In genomic region chr1:38662616-38663193, GRCm38 (mm10) we compare ENCODE assay signal across 20 mouse cellular contexts. TPM values are rescaled to one million over a fixed set of nuclear protein-coding genes. Genes with fewer than 3 reads are reported as not detected.
DNase-seq lines count a peak whose midpoint lies in the region; ATAC-seq and TF ChIP-seq lines count a peak whose summit lies in the region.
"Had no signal": no experiment of that assay in that cellular context is flagged by ENCODE, and none has a peak within 500 bp of the region (broad histone marks: within the 10 kb centered on the region; RNA-seq: fewer than 3 reads in every experiment).

No protein-coding gene starts in this region.

- DNase-seq in thymus, adult 2 months = peak; percentile 27
- no peak for DNase-seq in thymus, postnatal 4 days
- DNase-seq in CD4-positive, CD25-positive, alpha-beta regulatory T cell, adult 2 months (ENCODE audit: low read depth, low spot score) = peak; percentile 60
- peak; percentile 44 for DNase-seq in splenic B cell, adult 2 months (ENCODE audit: low read depth, low spot score)
- no peak for DNase-seq in forebrain, embryonic 14.5 days (ENCODE audit: low spot score)
- DNase-seq in hindbrain, embryonic 10.5 days (ENCODE audit: low spot score) = no peak
- DNase-seq: adrenal gland, postnatal 36 days; cerebellum, adult 11-12 months; cerebellum, postnatal 25 days; heart, adult 2 months; kidney, adult 2 months; kidney, postnatal 14 days; layer of hippocampus, postnatal 36 days; lung, adult 2 months; lung, postnatal 4 days had no signal

- WGBS in thymus, adult 2 months = 7% methylated on average over 3 of the region's 3 CpGs
- WGBS in forebrain, embryonic 14.5 days = 88% methylated on average over 3 of the region's 3 CpGs
- 84% methylated on average over 3 of the region's 3 CpGs for WGBS in hindbrain, embryonic 10.5 days

- H3K9ac ChIP-seq in forebrain, embryonic 14.5 days (ENCODE audit: low read length) = no peak overlapping the region

- 0 out of 2 replicates have a peak overlapping the region, but pooled peaks have one; percentile 18 for H3K27ac ChIP-seq in thymus, adult 2 months (ENCODE audit: control insufficient read depth, insufficient read depth, low read length)
- H3K27ac ChIP-seq in forebrain, embryonic 14.5 days (ENCODE audit: low read depth, low read length) = no peak overlapping the region
- no peak overlapping the region for H3K27ac ChIP-seq in hindbrain, embryonic 10.5 days
- H3K27ac ChIP-seq: forebrain, embryonic 10.5 days; heart, adult 2 months; layer of hippocampus, adult 2 months had no signal

- peaks cover 31% of the 10 kb centered on the region for H3K4me1 ChIP-seq in thymus, adult 2 months (replicated peaks; ENCODE audit: control insufficient read depth, insufficient read depth, low read length)
- no peaks in the 10 kb centered on the region for H3K4me1 ChIP-seq in forebrain, embryonic 14.5 days (ENCODE audit: control insufficient read depth, insufficient read depth, low read length)
- peaks cover 7% of the 10 kb centered on the region; the same call in 1 of the 2 replicates for H3K4me1 ChIP-seq in hindbrain, embryonic 10.5 days (replicated peaks)

- no peaks in the 10 kb centered on the region for H3K27me3 ChIP-seq in thymus, adult 2 months (ENCODE audit: control insufficient read depth, insufficient read depth, low read length)
- no peaks in the 10 kb centered on the region for H3K27me3 ChIP-seq in splenic B cell, adult 2 months (ENCODE audit: control insufficient read depth, insufficient read depth, low read length, poor library complexity, severe bottlenecking)
- H3K27me3 ChIP-seq in forebrain, embryonic 14.5 days (replicated peaks; ENCODE audit: control insufficient read depth, insufficient read depth, low read length) = no peaks in the 10 kb centered on the region
- no peaks in the 10 kb centered on the region for H3K27me3 ChIP-seq in hindbrain, embryonic 10.5 days (ENCODE audit: insufficient read depth, poor library complexity, severe bottlenecking)

- ATAC-seq in activated CD4-positive, CD25-positive, alpha-beta regulatory T cell, adult 4 months = peak; percentile 48
- no peak for ATAC-seq in forebrain, embryonic 14.5 days
- no peak for ATAC-seq in granulocyte monocyte progenitor cell, adult 5-6 weeks (replicated peaks; ENCODE audit: poor library complexity, severe bottlenecking)

- H3K36me3 ChIP-seq in thymus, adult 2 months (ENCODE audit: control insufficient read depth, insufficient read depth, low read length) = no peaks in the 10 kb centered on the region
- H3K36me3 ChIP-seq in splenic B cell, adult 2 months (ENCODE audit: control insufficient read depth, insufficient read depth, low read length, poor library complexity, severe bottlenecking) = no peaks in the 10 kb centered on the region
- no peaks in the 10 kb centered on the region for H3K36me3 ChIP-seq in forebrain, embryonic 14.5 days (ENCODE audit: control insufficient read depth, insufficient read depth, low read length)
- H3K36me3 ChIP-seq in hindbrain, embryonic 10.5 days = no peaks in the 10 kb centered on the region
- H3K36me3 ChIP-seq: forebrain, embryonic 10.5 days had no signal

- TF ChIP-seq CTCF in thymus, adult 2 months (IDR thresholded peaks at IDR 0.05; ENCODE audit: borderline replicate concordance, control insufficient read depth, extremely low read depth, insufficient read depth, low read length, poor library complexity) = no peak

- no peak overlapping the region for H3K4me2 ChIP-seq in forebrain, embryonic 14.5 days (ENCODE audit: low read length)
- H3K4me2 ChIP-seq: midbrain, embryonic 11.5 days had no signal

- no peak for TF ChIP-seq POLR2A in thymus, adult 2 months (IDR thresholded peaks at IDR 0.05; ENCODE audit: control insufficient read depth, extremely low read depth, insufficient read depth, low read length, poor library complexity)

- no peaks in the 10 kb centered on the region for H3K9me3 ChIP-seq in forebrain, embryonic 14.5 days (replicated peaks; ENCODE audit: control insufficient read depth, low read length)
- H3K9me3 ChIP-seq in hindbrain, embryonic 10.5 days = no peaks in the 10 kb centered on the region
- H3K9me3 ChIP-seq: forebrain, embryonic 10.5 days had no signal

- H3K4me3 ChIP-seq in thymus, adult 2 months (ENCODE audit: control insufficient read depth, insufficient read depth, low read length) = no peak overlapping the region
- no peak overlapping the region for H3K4me3 ChIP-seq in forebrain, embryonic 14.5 days (ENCODE audit: low read depth, low read length)
- H3K4me3 ChIP-seq in hindbrain, embryonic 10.5 days = no peak overlapping the region
- H3K4me3 ChIP-seq: forebrain, embryonic 10.5 days; heart, adult 2 months; layer of hippocampus, adult 2 months had no signal

RNA-seq across cellular contexts. Expression of gene Aff3, which starts 2.0 kb away (rescaled TPM):
- polyA plus RNA-seq in thymus, adult 2 months (2012; rRNA removed) = 39.6 and 57.2 TPM in 2 replicates
- polyA plus RNA-seq in activated CD4-positive, CD25-positive, alpha-beta regulatory T cell, adult 4 months (2017; shearing (Covaris generic)) = 10 to 100 TPM; 15.0 to 18.5 TPM
- polyA plus RNA-seq in forebrain, embryonic 14.5 days (2014; fragmentation: Nextera tagmentation; extraction: Ambion mirVana) = 15.5 TPM in 2 replicates
- 31.5 and 36.5 TPM in 2 replicates for total RNA-seq in granulocyte monocyte progenitor cell, adult 5-6 weeks (2014; fragmentation: Nextera tagmentation)
- total RNA-seq in granulocyte monocyte progenitor cell, adult 5-6 weeks (2017) = 11.3 and 19.1 TPM in 2 replicates
- polyA plus RNA-seq in hindbrain, embryonic 10.5 days (2016; fragmentation: Nextera tagmentation; extraction: Ambion mirVana) = 7.8 and 11.4 TPM in 2 replicates

Comparison
In these comparisons a context has a peak if more than half of its experiments do, and no peak if none do; other contexts are left out.
1. DNase-seq: peak in thymus, adult 2 months (single experiment), CD4-positive, CD25-positive, alpha-beta regulatory T cell, adult 2 months (single experiment) and splenic B cell, adult 2 months (single experiment); none in thymus, postnatal 4 days (single experiment), forebrain, embryonic 14.5 days (single experiment) and hindbrain, embryonic 10.5 days (single experiment).